27 mouse cellular contexts compared by ENCODE assay signal in genomic region chr7:36767501-36768092, GRCm38 (mm10).
A peak's percentile ranks its signal among the peaks of the same experiment; 100 is the strongest.
DNase-seq lines count a peak whose midpoint lies in the region; ATAC-seq and TF ChIP-seq lines count a peak whose summit lies in the region.
"Had no signal": no experiment of that assay in that cellular context is flagged by ENCODE, and none has a peak within 500 bp of the region (broad histone marks: within the 10 kb centered on the region; RNA-seq: fewer than 3 reads in every experiment).

No protein-coding gene starts in this region.

- no peaks in the 10 kb centered on the region for H3K27me3 ChIP-seq in lung, embryonic 15.5 days
- H3K27me3 ChIP-seq in lung, postnatal 0 days (replicated peaks; ENCODE audit: insufficient read depth, low read length), result no peaks in the 10 kb centered on the region
- no peaks in the 10 kb centered on the region for H3K27me3 ChIP-seq in stomach, embryonic 14.5 days (ENCODE audit: control insufficient read depth, insufficient read depth, low read length)
- no peaks in the 10 kb centered on the region for H3K27me3 ChIP-seq in stomach, postnatal 0 days (ENCODE audit: control insufficient read depth, insufficient read depth, low read length)
- no peaks in the 10 kb centered on the region for H3K27me3 ChIP-seq in stomach, embryonic 15.5 days (replicated peaks)
- H3K27me3 ChIP-seq: embryonic facial prominence, embryonic 13.5 days; forebrain, embryonic 12.5 days; forebrain, embryonic 15.5 days; heart, embryonic 12.5 days; heart, embryonic 15.5 days; hindbrain, embryonic 13.5 days had no signal

- TF ChIP-seq EP300 in lung, postnatal 0 days (IDR thresholded peaks at IDR 0.05), result no peak
- TF ChIP-seq EP300 in stomach, postnatal 0 days (optimal IDR thresholded peaks at IDR 0.05), result no peak

- no peak overlapping the region for H3K27ac ChIP-seq in lung, embryonic 15.5 days
- H3K27ac ChIP-seq in lung, postnatal 0 days (ENCODE audit: low read length), result no peak overlapping the region
- H3K27ac ChIP-seq in stomach, embryonic 14.5 days (ENCODE audit: low read length), result no peak overlapping the region
- no peak overlapping the region for H3K27ac ChIP-seq in stomach, postnatal 0 days (replicated peaks)
- H3K27ac ChIP-seq in stomach, embryonic 15.5 days, result no peak overlapping the region
- H3K27ac ChIP-seq: embryonic facial prominence, embryonic 10.5 days; embryonic facial prominence, embryonic 13.5 days; forebrain, embryonic 12.5 days; forebrain, embryonic 15.5 days; heart, embryonic 15.5 days; hindbrain, embryonic 10.5 days; hindbrain, embryonic 13.5 days had no signal

- H3K9ac ChIP-seq in lung, embryonic 15.5 days, result no peak overlapping the region
- H3K9ac ChIP-seq in lung, postnatal 0 days (replicated peaks; ENCODE audit: low read depth), result no peak overlapping the region
- no peak overlapping the region for H3K9ac ChIP-seq in stomach, embryonic 14.5 days (replicated peaks; ENCODE audit: low read depth, low read length)
- H3K9ac ChIP-seq in stomach, postnatal 0 days (ENCODE audit: low read length), result no peak overlapping the region
- H3K9ac ChIP-seq in stomach, embryonic 15.5 days, result no peak overlapping the region
- H3K9ac ChIP-seq: embryonic facial prominence, embryonic 13.5 days; forebrain, embryonic 12.5 days; forebrain, embryonic 15.5 days; heart, embryonic 12.5 days; heart, embryonic 15.5 days; hindbrain, embryonic 13.5 days had no signal

- no peaks in the 10 kb centered on the region for H3K9me3 ChIP-seq in lung, embryonic 15.5 days
- H3K9me3 ChIP-seq in lung, postnatal 0 days (ENCODE audit: low read length), result no peaks in the 10 kb centered on the region
- no peaks in the 10 kb centered on the region for H3K9me3 ChIP-seq in stomach, embryonic 14.5 days (ENCODE audit: control insufficient read depth, low read depth, low read length)
- no peaks in the 10 kb centered on the region for H3K9me3 ChIP-seq in stomach, postnatal 0 days (ENCODE audit: control insufficient read depth, low read length)
- no peaks in the 10 kb centered on the region for H3K9me3 ChIP-seq in stomach, embryonic 15.5 days
- H3K9me3 ChIP-seq: embryonic facial prominence, embryonic 10.5 days; embryonic facial prominence, embryonic 13.5 days; forebrain, embryonic 12.5 days; forebrain, embryonic 15.5 days; heart, embryonic 12.5 days; heart, embryonic 15.5 days; hindbrain, embryonic 10.5 days; hindbrain, embryonic 13.5 days had no signal

- no peak overlapping the region for H3K4me2 ChIP-seq in lung, embryonic 15.5 days
- no peak overlapping the region for H3K4me2 ChIP-seq in lung, postnatal 0 days (replicated peaks; ENCODE audit: low read depth, low read length)
- H3K4me2 ChIP-seq in stomach, embryonic 14.5 days (replicated peaks; ENCODE audit: low read depth, low read length), result no peak overlapping the region
- no peak overlapping the region for H3K4me2 ChIP-seq in stomach, postnatal 0 days (replicated peaks; ENCODE audit: low read depth)
- no peak overlapping the region for H3K4me2 ChIP-seq in stomach, embryonic 15.5 days
- H3K4me2 ChIP-seq: embryonic facial prominence, embryonic 13.5 days; forebrain, embryonic 12.5 days; forebrain, embryonic 15.5 days; heart, embryonic 12.5 days; heart, embryonic 15.5 days; hindbrain, embryonic 13.5 days had no signal

- peak; percentile 85 for ATAC-seq in lung, embryonic 15.5 days (ENCODE audit: borderline replicate concordance, extremely low read depth, low FRiP score, low TSS enrichment)
- ATAC-seq in lung, postnatal 0 days, result no peak
- peak; percentile 88 for ATAC-seq in stomach, embryonic 14.5 days (ENCODE audit: insufficient number of reproducible peaks, insufficient read depth, low FRiP score, low read depth)
- no peak for ATAC-seq in stomach, postnatal 0 days (ENCODE audit: low FRiP score, low TSS enrichment)
- ATAC-seq in stomach, embryonic 15.5 days (ENCODE audit: insufficient read depth, low FRiP score, low read depth), result peak; percentile 88
- ATAC-seq: CD4-positive, CD25-positive, alpha-beta regulatory T cell, adult 4 months; forebrain, embryonic 15.5 days had no signal

- 55% methylated on average over 8 of the region's 8 CpGs for WGBS in lung, embryonic 15.5 days
- 43% methylated on average over 8 of the region's 8 CpGs for WGBS in lung, postnatal 0 days
- WGBS in stomach, embryonic 14.5 days, result 49% methylated on average over 8 of the region's 8 CpGs
- WGBS in stomach, postnatal 0 days, result 39% methylated on average over 8 of the region's 8 CpGs
- WGBS in stomach, embryonic 15.5 days, result 43% methylated on average over 8 of the region's 8 CpGs

- no peak for DNase-seq in lung, postnatal 0 days (ENCODE audit: low spot score)
- DNase-seq in stomach, postnatal 0 days (ENCODE audit: low spot score), result no peak
- no peak for DNase-seq in layer of hippocampus, adult 9-11 months
- DNase-seq: adrenal gland, adult 2 months; adrenal gland, postnatal 14 days; cerebellum, adult 11 months; cerebellum, adult 8-10 months; cerebellum, postnatal 10 days; cerebellum, postnatal 36 days; embryo, embryonic 11 days; gastrocnemius, postnatal 25 days; heart, adult 18-20 months; heart, postnatal 10 days; heart, postnatal 36 days had no signal

- H3K4me1 ChIP-seq in lung, embryonic 15.5 days, result no peaks in the 10 kb centered on the region
- H3K4me1 ChIP-seq in lung, postnatal 0 days (ENCODE audit: insufficient read depth, low read depth, low read length), result no peaks in the 10 kb centered on the region
- H3K4me1 ChIP-seq in stomach, embryonic 14.5 days (ENCODE audit: control insufficient read depth, insufficient read depth, low read length), result no peaks in the 10 kb centered on the region
- H3K4me1 ChIP-seq in stomach, postnatal 0 days (replicated peaks; ENCODE audit: control insufficient read depth, insufficient read depth), result no peaks in the 10 kb centered on the region
- peaks cover 3% of the 10 kb centered on the region; the same call in 1 of the 2 replicates for H3K4me1 ChIP-seq in stomach, embryonic 15.5 days
- H3K4me1 ChIP-seq: embryonic facial prominence, embryonic 10.5 days; embryonic facial prominence, embryonic 13.5 days; heart, embryonic 15.5 days; hindbrain, embryonic 10.5 days had no signal

- no peak for TF ChIP-seq CTCF in lung, postnatal 0 days (IDR thresholded peaks at IDR 0.05)
- TF ChIP-seq CTCF in stomach, postnatal 0 days (IDR thresholded peaks at IDR 0.05; ENCODE audit: low read depth), result no peak

- peaks cover 29% of the 10 kb centered on the region for H3K36me3 ChIP-seq in lung, embryonic 15.5 days
- 0 out of 2 replicates have a peak, but pooled peaks cover 9% of the 10 kb centered on the region for H3K36me3 ChIP-seq in lung, postnatal 0 days (ENCODE audit: insufficient read depth, low read length)
- peaks cover 29% of the 10 kb centered on the region for H3K36me3 ChIP-seq in stomach, embryonic 14.5 days (ENCODE audit: control insufficient read depth, insufficient read depth, low read length)
- H3K36me3 ChIP-seq in stomach, postnatal 0 days (ENCODE audit: control insufficient read depth, insufficient read depth, low read length), result peaks cover 17% of the 10 kb centered on the region
- H3K36me3 ChIP-seq in stomach, embryonic 15.5 days, result peaks cover 21% of the 10 kb centered on the region
- H3K36me3 ChIP-seq: heart, embryonic 15.5 days had no signal

- no peak overlapping the region for H3K4me3 ChIP-seq in lung, embryonic 15.5 days
- H3K4me3 ChIP-seq in lung, postnatal 0 days (ENCODE audit: low read depth, low read length), result no peak overlapping the region
- no peak overlapping the region for H3K4me3 ChIP-seq in stomach, embryonic 14.5 days (ENCODE audit: low read depth, low read length)
- H3K4me3 ChIP-seq in stomach, postnatal 0 days (ENCODE audit: low read depth, low read length), result no peak overlapping the region
- no peak overlapping the region for H3K4me3 ChIP-seq in stomach, embryonic 15.5 days (replicated peaks)
- H3K4me3 ChIP-seq: embryonic facial prominence, embryonic 10.5 days; embryonic facial prominence, embryonic 13.5 days; erythroblast, embryonic 14.5 days; forebrain, embryonic 12.5 days; forebrain, embryonic 15.5 days; heart, embryonic 12.5 days; heart, embryonic 15.5 days; hindbrain, embryonic 10.5 days; hindbrain, embryonic 13.5 days had no signal

Comparison
In these comparisons a context has a peak if more than half of its experiments do, and no peak if none do; other contexts are left out.
1. ATAC-seq: peak in lung, embryonic 15.5 days (single experiment), stomach, embryonic 14.5 days (single experiment) and stomach, embryonic 15.5 days (single experiment); none in lung, postnatal 0 days (single experiment) and stomach, postnatal 0 days (single experiment).